Mouse (Mus musculus): ENCODE data around the gene Myo18a. TPM values are rescaled to one million over a fixed set of nuclear protein-coding genes. Genes with fewer than 3 reads are reported as not detected.
A peak's percentile ranks its signal among the peaks of the same experiment; 100 is the strongest.

The Myo18a gene
- polyA plus RNA-seq, 1 experiment from 2014 or later, result 114 TPM

DNA sequence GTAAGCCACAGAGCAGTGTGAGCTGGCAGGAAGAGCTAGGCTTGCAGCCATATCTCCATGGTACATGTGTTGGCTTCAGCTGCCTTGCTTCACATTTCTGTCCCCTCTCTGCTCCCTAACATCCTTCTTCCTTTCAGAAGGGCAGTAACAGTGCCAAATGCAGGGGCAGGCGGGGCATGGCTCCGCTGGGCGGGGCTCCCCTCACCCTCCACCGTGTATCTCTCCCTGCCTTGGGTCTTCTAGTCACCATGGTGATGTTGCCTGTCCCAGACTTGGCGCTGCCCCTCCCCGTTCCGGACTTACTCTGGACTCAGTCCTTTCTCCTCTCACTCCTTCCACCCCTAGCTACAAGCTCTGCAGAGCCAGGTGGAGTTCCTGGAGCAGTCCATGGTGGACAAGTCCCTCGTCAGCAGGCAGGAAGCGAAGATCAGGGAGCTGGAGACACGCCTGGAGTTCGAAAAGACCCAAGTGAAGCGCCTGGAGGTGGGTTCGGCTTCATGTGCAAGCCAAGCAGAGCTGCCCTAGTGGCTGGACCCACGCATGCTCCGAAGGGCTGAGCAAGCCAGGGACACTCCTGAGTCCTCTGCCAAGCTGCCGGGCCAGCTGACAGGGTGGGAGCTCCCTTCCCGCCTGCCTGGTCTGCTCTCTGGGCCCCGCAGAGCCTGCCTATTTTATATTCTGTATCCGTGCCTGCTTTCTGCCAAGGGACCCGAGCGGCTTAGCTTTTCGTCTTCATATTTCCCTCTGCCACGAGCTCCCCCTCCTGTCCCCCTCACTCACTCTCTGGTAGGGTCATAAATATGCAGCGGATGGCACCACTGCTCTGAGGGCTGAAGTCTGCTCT, 87.6 kb downstream of the Myo18a start:
- WGBS, result 66% methylated on average over 24 of the region's 24 CpGs
- H3K4me3 ChIP-seq (ENCODE audit: control insufficient read depth in 1 of 2, insufficient read depth in 1 of 2, low read depth in 1 of 2, low read length in 2 of 2), result no peak overlapping the region
- peak overlapping the region in 1 of 2 experiments; percentile 6; a peak in 1 of 4 replicates for H3K27ac ChIP-seq (replicated peaks in 1 of 2; ENCODE audit: control insufficient read depth in 1 of 2, insufficient read depth in 1 of 2, low read depth in 2 of 2, low read length in 2 of 2)
- no peaks in the 10 kb centered on the region for H3K9me3 ChIP-seq (ENCODE audit: control insufficient read depth, low read length)
- no peaks in the 10 kb centered on the region; a peak in 2 of 4 replicates for H3K4me1 ChIP-seq (ENCODE audit: control insufficient read depth in 2 of 2, insufficient read depth in 2 of 2, low read length in 2 of 2)
- H3K27me3 ChIP-seq (ENCODE audit: control insufficient read depth, insufficient read depth, low read length), result no peaks in the 10 kb centered on the region
- no peak; the same call in 1 of the 2 replicates for ATAC-seq (ENCODE audit: insufficient number of reproducible peaks, insufficient read depth, low FRiP score, low read depth)
- H3K36me3 ChIP-seq (ENCODE audit: control insufficient read depth, insufficient read depth, low read length), result peaks cover 99% of the 10 kb centered on the region
- H3K4me2 ChIP-seq (ENCODE audit: low read length), result no peak overlapping the region
- H3K9ac ChIP-seq (ENCODE audit: low read length), result no peak overlapping the region

DNA sequence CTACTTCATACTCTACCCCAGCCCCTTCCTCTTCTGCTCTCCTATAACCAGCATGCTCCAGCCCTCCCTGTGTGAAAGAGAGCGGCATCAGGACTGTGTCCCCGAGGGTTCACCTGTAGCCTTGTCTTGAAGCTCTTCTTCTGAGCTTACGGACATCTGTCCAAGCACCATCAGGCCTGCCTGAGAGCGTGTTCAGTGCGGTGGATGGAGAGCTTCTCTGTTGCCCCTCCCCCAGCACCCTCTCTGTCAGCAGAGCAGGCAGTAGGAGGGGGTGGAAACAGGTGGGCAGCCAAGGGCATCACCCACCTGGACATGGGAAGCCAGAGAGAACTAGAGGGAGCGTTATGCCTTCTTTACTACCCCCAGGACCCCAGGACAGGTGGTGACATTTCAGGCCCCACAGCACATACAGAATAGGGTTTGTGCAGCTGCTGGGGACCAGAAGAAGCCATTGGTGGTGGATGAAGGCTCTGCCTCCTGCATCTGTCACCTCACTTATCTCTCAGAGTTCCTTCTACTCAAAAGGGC, 88.5 kb downstream of the Myo18a start:
- Histone ChIP-seq H3K4me1 (ENCODE audit: control insufficient read depth in 2 of 2, insufficient read depth in 2 of 2, low read length in 2 of 2) (no peaks in the 10 kb centered on the region; a peak in 2 of 4 replicates), H3K4me2 (ENCODE audit: low read length) (no peak overlapping the region), H3K27ac (replicated peaks in 1 of 2; ENCODE audit: control insufficient read depth in 1 of 2, insufficient read depth in 1 of 2, low read depth in 2 of 2, low read length in 2 of 2) (no peak overlapping the region), H3K27me3 (ENCODE audit: control insufficient read depth, insufficient read depth, low read length) (no peaks in the 10 kb centered on the region), H3K4me3 (ENCODE audit: control insufficient read depth in 1 of 2, insufficient read depth in 1 of 2, low read depth in 1 of 2, low read length in 2 of 2) (no peak overlapping the region), H3K9ac (ENCODE audit: low read length) (no peak overlapping the region), H3K9me3 (ENCODE audit: control insufficient read depth, low read length) (no peaks in the 10 kb centered on the region), H3K36me3 (ENCODE audit: control insufficient read depth, insufficient read depth, low read length) (peaks cover 99% of the 10 kb centered on the region)
- no peak for ATAC-seq (ENCODE audit: insufficient number of reproducible peaks, insufficient read depth, low FRiP score, low read depth)
- WGBS, result 82% methylated on average over 6 of the region's 6 CpGs

DNA sequence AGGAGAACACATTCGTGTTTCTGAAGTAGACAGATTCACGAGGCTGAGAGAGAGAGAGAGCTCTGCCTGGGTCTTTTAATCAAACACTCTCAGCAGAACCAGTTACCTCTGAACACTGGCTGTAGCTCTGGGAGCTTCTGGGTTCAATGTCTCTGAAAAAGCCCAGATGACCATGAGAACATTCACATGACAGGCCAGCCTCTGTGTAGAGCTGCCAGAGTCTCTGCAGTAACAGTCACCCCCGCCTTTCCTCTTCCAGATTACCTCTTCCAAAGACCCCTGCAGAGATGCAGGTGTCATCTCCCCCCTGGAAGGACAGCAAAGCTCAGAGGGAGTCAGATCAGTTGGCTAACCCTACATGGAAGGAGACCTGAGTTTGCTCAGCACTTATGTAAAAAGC, 89.1 kb downstream of the Myo18a start:
- Histone ChIP-seq H3K27me3 (ENCODE audit: control insufficient read depth, insufficient read depth, low read length) (no peaks in the 10 kb centered on the region), H3K4me3 (ENCODE audit: control insufficient read depth in 1 of 2, insufficient read depth in 1 of 2, low read depth in 1 of 2, low read length in 2 of 2) (no peak overlapping the region), H3K9me3 (ENCODE audit: control insufficient read depth, low read length) (no peaks in the 10 kb centered on the region), H3K27ac (replicated peaks in 1 of 2; ENCODE audit: control insufficient read depth in 1 of 2, insufficient read depth in 1 of 2, low read depth in 2 of 2, low read length in 2 of 2) (no peak overlapping the region), H3K36me3 (ENCODE audit: control insufficient read depth, insufficient read depth, low read length) (peaks cover 99% of the 10 kb centered on the region), H3K9ac (ENCODE audit: low read length) (no peak overlapping the region), H3K4me1 (ENCODE audit: control insufficient read depth in 2 of 2, insufficient read depth in 2 of 2, low read length in 2 of 2) (no peaks in the 10 kb centered on the region; a peak in 2 of 4 replicates), H3K4me2 (ENCODE audit: low read length) (no peak overlapping the region)
- WGBS, result 46% methylated on average over 3 of the region's 3 CpGs
- no peak for ATAC-seq (ENCODE audit: insufficient number of reproducible peaks, insufficient read depth, low FRiP score, low read depth)

DNA sequence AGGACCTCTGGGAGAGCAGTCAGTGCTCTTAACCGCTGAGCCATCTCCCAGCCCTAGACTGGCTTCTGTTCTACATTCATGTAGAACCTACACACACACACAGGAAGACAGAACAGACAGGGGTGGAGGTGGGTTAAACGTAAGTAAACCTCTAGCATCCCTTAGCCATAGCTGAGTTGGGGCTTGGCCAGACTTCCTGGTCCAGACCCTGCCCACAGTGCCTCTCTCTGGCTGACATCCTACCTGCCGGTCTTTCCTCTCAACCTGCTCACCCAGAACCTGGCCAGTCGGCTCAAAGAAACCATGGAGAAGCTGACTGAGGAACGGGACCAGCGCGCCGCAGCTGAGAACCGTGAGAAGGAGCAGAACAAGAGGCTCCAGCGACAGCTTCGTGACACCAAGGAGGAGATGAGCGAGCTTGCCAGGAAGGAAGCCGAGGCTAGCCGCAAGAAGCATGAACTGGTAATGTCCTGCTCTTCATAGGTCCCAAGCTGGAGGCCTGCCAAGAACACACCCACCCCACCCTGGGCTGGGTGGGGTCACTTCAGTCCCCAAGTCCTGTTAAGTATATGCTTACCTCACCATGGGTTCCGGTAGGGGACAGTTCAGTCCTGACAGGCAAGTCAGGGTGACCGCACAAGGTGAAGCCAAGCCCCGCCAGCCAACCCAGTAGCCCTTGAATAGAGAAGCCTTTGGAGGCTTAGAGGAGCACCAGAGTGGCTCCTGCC, 90.1 kb downstream of the Myo18a start:
- Histone ChIP-seq H3K4me3 (ENCODE audit: control insufficient read depth in 1 of 2, insufficient read depth in 1 of 2, low read depth in 1 of 2, low read length in 2 of 2) (no peak overlapping the region), H3K27ac (replicated peaks in 1 of 2; ENCODE audit: control insufficient read depth in 1 of 2, insufficient read depth in 1 of 2, low read depth in 2 of 2, low read length in 2 of 2) (no peak overlapping the region), H3K4me1 (ENCODE audit: control insufficient read depth in 2 of 2, insufficient read depth in 2 of 2, low read length in 2 of 2) (no peaks in the 10 kb centered on the region; a peak in 1 of 4 replicates), H3K36me3 (ENCODE audit: control insufficient read depth, insufficient read depth, low read length) (peaks cover 99% of the 10 kb centered on the region), H3K9me3 (ENCODE audit: control insufficient read depth, low read length) (no peaks in the 10 kb centered on the region), H3K27me3 (ENCODE audit: control insufficient read depth, insufficient read depth, low read length) (no peaks in the 10 kb centered on the region), H3K9ac (ENCODE audit: low read length) (no peak overlapping the region), H3K4me2 (ENCODE audit: low read length) (no peak overlapping the region)
- WGBS, result 86% methylated on average over 17 of the region's 17 CpGs
- no peak for ATAC-seq (ENCODE audit: insufficient number of reproducible peaks, insufficient read depth, low FRiP score, low read depth)

DNA sequence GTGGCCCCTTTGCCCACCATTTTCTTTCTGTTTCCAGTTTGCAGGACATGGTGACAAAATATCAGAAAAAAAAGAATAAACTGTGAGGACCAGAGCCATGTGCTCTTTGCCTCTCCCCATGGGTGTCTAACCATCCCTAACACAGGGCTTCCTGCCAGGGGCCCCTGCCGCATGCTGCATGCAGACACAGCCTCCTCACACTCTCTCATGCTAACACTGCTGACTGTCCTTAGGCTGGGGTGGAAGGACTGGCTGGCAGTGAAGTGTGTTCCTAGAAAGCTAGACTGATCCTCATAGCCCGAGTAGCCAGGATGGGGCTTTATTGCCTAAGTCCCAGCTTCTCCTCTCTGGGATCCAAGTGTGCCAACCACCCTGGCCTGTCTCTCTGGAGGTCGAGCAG, 91.6 kb downstream of the Myo18a start:
- no peak for ATAC-seq (ENCODE audit: insufficient number of reproducible peaks, insufficient read depth, low FRiP score, low read depth)
- Histone ChIP-seq H3K4me1 (ENCODE audit: control insufficient read depth in 2 of 2, insufficient read depth in 2 of 2, low read length in 2 of 2) (no peaks in the 10 kb centered on the region; a peak in 1 of 4 replicates), H3K9ac (ENCODE audit: low read length) (no peak overlapping the region), H3K27me3 (ENCODE audit: control insufficient read depth, insufficient read depth, low read length) (no peaks in the 10 kb centered on the region), H3K27ac (replicated peaks in 1 of 2; ENCODE audit: control insufficient read depth in 1 of 2, insufficient read depth in 1 of 2, low read depth in 2 of 2, low read length in 2 of 2) (no peak overlapping the region), H3K36me3 (ENCODE audit: control insufficient read depth, insufficient read depth, low read length) (peaks cover 99% of the 10 kb centered on the region), H3K4me2 (ENCODE audit: low read length) (no peak overlapping the region), H3K4me3 (ENCODE audit: control insufficient read depth in 1 of 2, insufficient read depth in 1 of 2, low read depth in 1 of 2, low read length in 2 of 2) (no peak overlapping the region), H3K9me3 (ENCODE audit: control insufficient read depth, low read length) (no peaks in the 10 kb centered on the region)
- 33% methylated on average over 3 of the region's 3 CpGs for WGBS

DNA sequence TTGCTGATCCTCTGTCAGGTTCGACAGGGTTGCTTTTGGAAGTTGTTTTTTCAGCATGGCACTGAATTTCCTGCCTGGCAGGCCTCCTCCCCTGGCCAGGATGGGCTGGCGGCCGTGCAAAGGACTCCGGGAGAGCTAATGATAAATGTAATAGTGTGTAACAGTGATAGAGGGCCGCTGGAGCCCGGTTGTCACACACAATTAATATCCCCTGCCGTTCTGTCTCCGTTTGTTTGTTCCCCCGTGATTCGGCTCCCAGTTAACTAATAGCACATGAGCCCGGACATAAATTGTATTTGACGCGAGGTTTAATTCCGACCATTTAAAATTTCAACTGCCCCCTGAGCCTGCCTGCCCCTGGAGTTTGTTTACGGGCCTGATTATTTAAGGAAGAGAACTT, 92.3 kb downstream of the Myo18a start:
- no peak overlapping the region for H3K9ac ChIP-seq (ENCODE audit: low read length)
- H3K27ac ChIP-seq (replicated peaks in 1 of 2; ENCODE audit: control insufficient read depth in 1 of 2, insufficient read depth in 1 of 2, low read depth in 2 of 2, low read length in 2 of 2), result no peak overlapping the region
- H3K9me3 ChIP-seq (ENCODE audit: control insufficient read depth, low read length), result no peaks in the 10 kb centered on the region
- H3K27me3 ChIP-seq (ENCODE audit: control insufficient read depth, insufficient read depth, low read length), result no peaks in the 10 kb centered on the region
- WGBS, result 61% methylated on average over 15 of the region's 15 CpGs
- no peak overlapping the region for H3K4me2 ChIP-seq (ENCODE audit: low read length)
- no peaks in the 10 kb centered on the region for H3K4me1 ChIP-seq (ENCODE audit: control insufficient read depth in 2 of 2, insufficient read depth in 2 of 2, low read length in 2 of 2)
- H3K4me3 ChIP-seq (ENCODE audit: control insufficient read depth in 1 of 2, insufficient read depth in 1 of 2, low read depth in 1 of 2, low read length in 2 of 2), result no peak overlapping the region
- no peak for ATAC-seq (ENCODE audit: insufficient number of reproducible peaks, insufficient read depth, low FRiP score, low read depth)
- H3K36me3 ChIP-seq (ENCODE audit: control insufficient read depth, insufficient read depth, low read length), result peaks cover 99% of the 10 kb centered on the region

DNA sequence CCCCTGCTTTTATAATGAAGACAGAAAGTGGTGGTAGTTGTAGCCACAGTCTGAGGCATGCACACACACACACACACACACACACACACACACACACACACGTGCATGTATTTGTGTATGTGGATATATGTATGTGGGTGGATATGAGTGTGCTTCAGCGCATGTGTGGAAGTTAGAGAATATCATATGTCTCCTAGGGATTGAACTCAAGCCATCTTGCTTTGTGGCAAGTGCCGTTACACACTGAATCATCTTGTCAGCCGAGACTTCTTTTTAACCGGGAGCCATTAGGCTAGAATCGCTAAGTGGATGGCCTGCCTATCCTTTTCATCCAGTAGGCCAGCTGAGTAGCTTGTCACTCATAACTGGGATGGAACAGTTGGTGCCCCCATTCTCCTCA, 94.0 kb downstream of the Myo18a start:
- H3K4me2 ChIP-seq (ENCODE audit: low read length), result no peak overlapping the region
- H3K27me3 ChIP-seq (ENCODE audit: control insufficient read depth, insufficient read depth, low read length), result no peaks in the 10 kb centered on the region
- no peak overlapping the region for H3K27ac ChIP-seq (replicated peaks in 1 of 2; ENCODE audit: control insufficient read depth in 1 of 2, insufficient read depth in 1 of 2, low read depth in 2 of 2, low read length in 2 of 2)
- 90% methylated on average over 6 of the region's 6 CpGs for WGBS
- no peaks in the 10 kb centered on the region for H3K4me1 ChIP-seq (ENCODE audit: control insufficient read depth in 2 of 2, insufficient read depth in 2 of 2, low read length in 2 of 2)
- H3K36me3 ChIP-seq (ENCODE audit: control insufficient read depth, insufficient read depth, low read length), result peaks cover 99% of the 10 kb centered on the region
- no peak for ATAC-seq (ENCODE audit: insufficient number of reproducible peaks, insufficient read depth, low FRiP score, low read depth)
- H3K9me3 ChIP-seq (ENCODE audit: control insufficient read depth, low read length), result no peaks in the 10 kb centered on the region
- no peak overlapping the region for H3K4me3 ChIP-seq (ENCODE audit: control insufficient read depth in 1 of 2, insufficient read depth in 1 of 2, low read depth in 1 of 2, low read length in 2 of 2)
- H3K9ac ChIP-seq (ENCODE audit: low read length), result no peak overlapping the region
